Mouse (Mus musculus) forebrain, embryonic 11.5 days (tissue): ENCODE results near the gene Cdca5. TPM values are rescaled to one million over a fixed set of nuclear protein-coding genes. Genes with fewer than 3 reads are reported as not detected.

ENCODE experiments used
- ATAC-seq: fragments of 200-750 bp; cut with Nextera tagmentation; replicated peaks from 2 replicates; pipeline ENCODE4 v1.8.0; 2017; ENCODE audit warnings: moderate TSS enrichment; ENCODE audit not compliant: low FRiP score
- DNase-seq: peaks from one replicate; pipeline ENCODE4 v3.0.0-alpha.2; 2017; ENCODE audit warnings: low spot score
- H3K27ac ChIP-seq: fragments of 300-500 bp; sonication (generic); 2 replicates; pipeline ENCODE4 v1.5.1; 2014; ENCODE audit warnings: low read depth, low read length
- H3K27me3 ChIP-seq: fragments of 300-500 bp; sonication (generic); 2 replicates; pipeline ENCODE4 v1.6.1; 2014; ENCODE audit warnings: mild to moderate bottlenecking, low read length, mixed read lengths; ENCODE audit not compliant: control insufficient read depth, insufficient read depth
- H3K36me3 ChIP-seq: fragments of 300-500 bp; sonication (generic); 2 replicates; pipeline ENCODE4 v1.6.1; 2014; ENCODE audit warnings: mild to moderate bottlenecking, low read length, moderate library complexity, mixed read lengths; ENCODE audit not compliant: control insufficient read depth, insufficient read depth
- H3K4me1 ChIP-seq: fragments of 300-500 bp; sonication (generic); replicated peaks from 2 replicates; pipeline ENCODE4 v1.6.1; 2014; ENCODE audit warnings: low read length, mixed read lengths; ENCODE audit not compliant: control insufficient read depth, insufficient read depth
- H3K4me2 ChIP-seq: fragments of 300-500 bp; sonication (generic); 2 replicates; pipeline ENCODE4 v1.6.1; 2014; ENCODE audit warnings: low read depth, mild to moderate bottlenecking, low read length, moderate library complexity, mixed read lengths; ENCODE audit not compliant: severe bottlenecking
- H3K4me3 ChIP-seq: fragments of 300-500 bp; sonication (generic); 2 replicates; pipeline ENCODE4 v1.5.1; 2014; ENCODE audit warnings: low read depth, low read length
- H3K9ac ChIP-seq: fragments of 300-500 bp; sonication (generic); 2 replicates; pipeline ENCODE4 v1.6.1; 2014; ENCODE audit warnings: low read length
- H3K9me3 ChIP-seq: fragments of 300-500 bp; sonication (generic); 2 replicates; pipeline ENCODE4 v1.6.1; 2016; ENCODE audit warnings: low read length, mixed read lengths; ENCODE audit not compliant: control insufficient read depth
- WGBS: fragments of 180-500 bp; shearing (Covaris S2); extraction: QIAGEN DNeasy Blood & Tissue Kit; methylation state at CpG from one replicate; pipeline ENCODE4 v1.1.7; 2014; 5-methylcytosine and 5-hydroxymethylcytosine counted together
- microRNA-seq: library from miRNA; unstranded; fragments of <30 nt; microRNA quantifications from one replicate; pipeline ENCODE4, GENCODE M21; 2016; ENCODE audit not compliant: insufficient number of aligned reads
- polyA plus RNA-seq: library from polyadenylated mRNA; unstranded; fragments of >200 nt; fragmentation: Nextera tagmentation; extraction: Ambion mirVana; gene quantifications from 2 replicates; pipeline ENCODE4 v1.2.1, GENCODE M21; 2014

Gene Cdca5
- polyA plus RNA-seq, 1 experiment from 2014 or later: 75.5 TPM

DNA sequence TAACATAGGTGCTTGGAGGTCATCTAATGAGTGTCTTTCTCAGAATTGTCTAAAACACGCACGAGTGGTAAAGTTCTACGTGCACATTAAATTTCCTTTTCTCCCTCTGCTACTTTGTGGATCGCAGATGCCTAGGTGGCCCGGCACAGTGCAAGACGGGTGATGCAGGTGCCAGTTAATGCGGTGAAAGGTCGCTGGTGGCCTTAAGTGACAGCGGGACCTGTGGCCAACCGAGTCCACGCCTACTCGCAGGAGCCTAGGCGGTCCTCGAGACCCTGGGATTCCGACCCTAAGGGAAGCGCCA, 55.5 kb downstream of the Cdca5 start:
- peak overlapping the region; percentile 79 for H3K4me2 ChIP-seq
- H3K27ac ChIP-seq: peak overlapping the region; percentile 97
- peak overlapping the region; percentile 83 for H3K9ac ChIP-seq
- ATAC-seq: no peak
- 8% methylated on average over 16 of the region's 16 CpGs for WGBS
- no peaks in the 10 kb centered on the region for H3K27me3 ChIP-seq
- H3K36me3 ChIP-seq: no peaks in the 10 kb centered on the region
- 0 out of 2 replicates have a peak, but pooled peaks cover 6% of the 10 kb centered on the region for H3K4me1 ChIP-seq
- peak overlapping the region; percentile 68 for H3K4me3 ChIP-seq
- H3K9me3 ChIP-seq: no peaks in the 10 kb centered on the region
- DNase-seq: no peak

DNA sequence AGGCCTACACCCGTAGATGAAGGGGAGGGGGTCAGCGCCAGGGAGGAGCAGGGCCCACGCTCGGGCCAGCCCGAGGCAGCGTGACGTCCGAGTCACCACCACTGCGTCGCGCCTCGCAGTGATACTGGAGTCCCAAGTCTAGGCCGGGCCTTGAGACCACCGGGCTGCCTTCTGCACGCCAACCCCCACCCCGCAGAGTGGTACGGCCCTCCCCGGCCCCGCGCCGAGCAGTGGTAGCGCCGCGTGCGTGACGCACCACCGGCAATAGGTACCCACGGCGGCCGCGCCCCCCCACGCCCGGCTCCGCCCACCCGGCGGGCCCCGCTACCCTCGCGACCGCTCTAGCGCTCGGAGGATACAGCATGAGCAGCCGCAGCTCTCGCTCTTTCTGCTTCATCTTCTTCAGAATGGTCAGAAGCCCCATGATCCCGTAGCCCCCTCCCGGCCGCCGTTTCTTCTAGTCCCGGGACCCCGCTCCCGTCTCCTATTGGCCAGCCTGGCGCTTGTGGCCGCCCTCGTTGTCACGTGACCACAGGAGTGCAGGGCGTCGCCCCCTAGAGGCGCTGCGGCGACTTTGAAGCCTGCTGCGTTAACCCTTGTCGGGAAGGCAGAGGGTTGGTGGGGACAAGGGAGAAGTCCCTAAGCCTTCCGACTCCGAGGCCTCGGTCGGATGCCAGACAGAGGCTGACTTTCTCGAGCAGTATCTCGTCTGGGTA, 56.1 kb downstream of the Cdca5 start, which contains the start of gene Batf2:
Gene Batf2, plus strand, starts transcription at position 306 of the 716 bp plus-strand sequence.
- ATAC-seq: peak; percentile 93
- DNase-seq: peak; percentile 97
- H3K4me2 ChIP-seq: peak within 1 kb of the TSS; percentile 79
- H3K9me3 ChIP-seq: no peaks in the 10 kb centered on the region
- peak within 1 kb of the TSS; percentile 83 for H3K9ac ChIP-seq
- H3K4me1 ChIP-seq: 0 out of 2 replicates have a peak, but pooled peaks cover 6% of the 10 kb centered on the region
- no peaks in the 10 kb centered on the region for H3K27me3 ChIP-seq
- under 1% methylated on average over 68 of the region's 68 CpGs for WGBS
- H3K27ac ChIP-seq: peak within 1 kb of the TSS; percentile 97
- H3K36me3 ChIP-seq: no peaks in the 10 kb centered on the region
- peak within 1 kb of the TSS; percentile 68 for H3K4me3 ChIP-seq

DNA sequence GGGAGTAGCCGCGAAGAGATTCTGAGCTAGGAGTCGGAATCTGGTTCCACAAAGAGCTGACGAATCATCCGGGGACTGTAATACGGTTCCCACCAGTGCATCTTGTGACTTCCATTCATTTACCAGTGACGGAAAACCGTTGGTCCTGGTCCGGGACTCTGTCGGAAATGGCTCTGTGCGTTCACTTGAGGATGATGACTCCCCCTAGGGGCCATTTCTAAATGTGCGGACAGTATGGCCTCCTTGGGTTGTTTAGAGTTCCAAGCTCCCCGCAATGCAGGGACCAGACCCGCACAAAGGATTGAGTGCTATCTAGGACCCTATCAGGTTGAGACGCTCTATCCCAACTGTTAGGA, 56.6 kb downstream of the Cdca5 start, which contains the start of gene Arl2:
Gene Arl2, minus strand, starts transcription at position 155 of the 356 bp plus-strand sequence.
- H3K4me3 ChIP-seq: peak within 1 kb of the TSS; percentile 68
- H3K9me3 ChIP-seq: no peaks in the 10 kb centered on the region
- H3K9ac ChIP-seq: peak within 1 kb of the TSS; percentile 83
- H3K4me1 ChIP-seq: 0 out of 2 replicates have a peak, but pooled peaks cover 6% of the 10 kb centered on the region
- peak within 1 kb of the TSS; percentile 97 for H3K27ac ChIP-seq
- no peaks in the 10 kb centered on the region for H3K27me3 ChIP-seq
- H3K36me3 ChIP-seq: no peaks in the 10 kb centered on the region
- peak within 1 kb of the TSS; percentile 79 for H3K4me2 ChIP-seq
- DNase-seq (peak; percentile 87), ATAC-seq (peak; percentile 72)
- 2% methylated on average over 15 of the region's 15 CpGs for WGBS

Small RNA genes within 50 kb of the gene (microRNA-seq; reads per million reads assigned to microRNA genes)
- not detected for gene Mir6988

Other genes starting within 250 kb of the Cdca5 start
- 20.4 and 24.5 TPM in 2 replicates for gene Frmd8, start 209.7 kb upstream of the Cdca5 start, polyA plus RNA-seq
- 0.90 and 1.1 TPM in 2 replicates for gene Slc25a45, start 207.2 kb upstream of the Cdca5 start, polyA plus RNA-seq
- 10.1 and 10.7 TPM in 2 replicates for gene Tigd3, start 190.8 kb upstream of the Cdca5 start, polyA plus RNA-seq
- 232 and 246 TPM in 2 replicates for gene Dpf2, start 172.0 kb upstream of the Cdca5 start, polyA plus RNA-seq
- gene Cdc42ep2, start 160.2 kb upstream of the Cdca5 start, polyA plus RNA-seq: 1.8 and 2.5 TPM in 2 replicates
- gene Pola2, start 120.8 kb upstream of the Cdca5 start, polyA plus RNA-seq: 108 and 118 TPM in 2 replicates
- gene Slc22a20, start 98.8 kb upstream of the Cdca5 start, polyA plus RNA-seq: not detected in 2 replicates
- 3.9 and 5.3 TPM in 2 replicates for gene Capn1, start 69.1 kb upstream of the Cdca5 start, polyA plus RNA-seq
- 29.1 and 35.8 TPM in 2 replicates for gene Syvn1, start 38.4 kb upstream of the Cdca5 start, polyA plus RNA-seq
- gene Mrpl49, start 27.2 kb upstream of the Cdca5 start, polyA plus RNA-seq: 86.8 and 89.2 TPM in 2 replicates
- gene Fau, start 27.1 kb upstream of the Cdca5 start, polyA plus RNA-seq: 729 and 755 TPM in 2 replicates
- gene Znhit2, start 23.8 kb upstream of the Cdca5 start, polyA plus RNA-seq: 39.6 and 42.5 TPM in 2 replicates
- gene Tm7sf2, start 16.6 kb upstream of the Cdca5 start, polyA plus RNA-seq: 31.7 and 33.3 TPM in 2 replicates
- 60.3 and 61.8 TPM in 2 replicates for gene Vps51, start 7.8 kb upstream of the Cdca5 start, polyA plus RNA-seq
- not detected in 2 replicates for gene Tmem262, start 5.0 kb upstream of the Cdca5 start, polyA plus RNA-seq
- gene Gm28374, start 2.7 kb upstream of the Cdca5 start, polyA plus RNA-seq: 1.2 and 1.5 TPM in 2 replicates
- 62.5 and 75.0 TPM in 2 replicates for gene Zfpl1, start within 50 bp of the Cdca5 start, polyA plus RNA-seq
- gene AC131692.1, start 9.4 kb downstream of the Cdca5 start, polyA plus RNA-seq: 0.90 and 1.3 TPM in 2 replicates
- 0.93 and 1.0 TPM in 2 replicates for gene Naaladl1, start 20.8 kb downstream of the Cdca5 start, polyA plus RNA-seq
- gene Sac3d1, start 33.7 kb downstream of the Cdca5 start, polyA plus RNA-seq: 64.5 and 73.7 TPM in 2 replicates
- 27.4 and 30.9 TPM in 2 replicates for gene Snx15, start 43.3 kb downstream of the Cdca5 start, polyA plus RNA-seq
- gene Batf2, start 56.0 kb downstream of the Cdca5 start, polyA plus RNA-seq: not detected in 2 replicates
- gene Arl2, start 56.6 kb downstream of the Cdca5 start, polyA plus RNA-seq: 72.2 and 79.6 TPM in 2 replicates
- gene Majin, start 99.4 kb downstream of the Cdca5 start, polyA plus RNA-seq: not detected in 2 replicates
- gene Gpha2, start 141.4 kb downstream of the Cdca5 start, polyA plus RNA-seq: 0.65 TPM in 1 of 2 replicates, not detected in the other
- 41.4 and 45.6 TPM in 2 replicates for gene Ppp2r5b, start 150.9 kb downstream of the Cdca5 start, polyA plus RNA-seq
- gene Atg2a, start 156.7 kb downstream of the Cdca5 start, polyA plus RNA-seq: 12.3 and 14.6 TPM in 2 replicates
- gene Ehd1, start 191.7 kb downstream of the Cdca5 start, polyA plus RNA-seq: 72.6 and 74.2 TPM in 2 replicates
- gene Cdc42bpg, start 221.5 kb downstream of the Cdca5 start, polyA plus RNA-seq: 0.55 TPM in 2 replicates
- 83.5 and 97.8 TPM in 2 replicates for gene Men1, start 250.0 kb downstream of the Cdca5 start, polyA plus RNA-seq